9 mouse cellular contexts compared by ENCODE assay signal in genomic region chr15:30424290-30424689, GRCm38 (mm10).
DNase-seq lines count a peak whose midpoint lies in the region; ATAC-seq and TF ChIP-seq lines count a peak whose summit lies in the region.
"Had no signal": no experiment of that assay in that cellular context is flagged by ENCODE, and none has a peak within 500 bp of the region (broad histone marks: within the 10 kb centered on the region; RNA-seq: fewer than 3 reads in every experiment).

No protein-coding gene starts in this region.

- H3K27ac ChIP-seq in left cerebral cortex, adult 2 months: no peak overlapping the region
- no peak overlapping the region for H3K27ac ChIP-seq in hindbrain, postnatal 0 days
- no peak overlapping the region for H3K27ac ChIP-seq in limb, embryonic 10.5 days
- H3K27ac ChIP-seq: stomach, embryonic 15.5 days had no signal

- TF ChIP-seq CTCF in left cerebral cortex, adult 2 months (IDR thresholded peaks at IDR 0.05): peak; percentile 45
- peak; percentile 68 for TF ChIP-seq CTCF in hindbrain, postnatal 0 days (IDR thresholded peaks at IDR 0.05; ENCODE audit: low read depth)

- DNase-seq in left cerebral cortex, adult 2 months (ENCODE audit: extremely low spot score in 1 of 2, low spot score in 2 of 2): peak; percentile 18 to 32
- no peak for DNase-seq in left cerebral cortex, adult 8-10 months (ENCODE audit: low spot score in 2 of 2)
- DNase-seq in cerebellum, postnatal 25 days: peak; percentile 42 to 62
- peak; percentile 73 for DNase-seq in hindbrain, postnatal 0 days (ENCODE audit: low spot score)
- peak; percentile 73 for DNase-seq in retina, postnatal 1 day
- no peak for DNase-seq in limb, embryonic 10.5 days (ENCODE audit: low spot score)
- DNase-seq in ovary, postnatal 14 days (ENCODE audit: low spot score): no peak

- H3K4me1 ChIP-seq in hindbrain, postnatal 0 days (ENCODE audit: insufficient read depth, low read length): no peaks in the 10 kb centered on the region
- no peaks in the 10 kb centered on the region for H3K4me1 ChIP-seq in limb, embryonic 10.5 days
- H3K4me1 ChIP-seq: stomach, embryonic 15.5 days had no signal

- no peak overlapping the region for H3K4me3 ChIP-seq in left cerebral cortex, adult 2 months
- H3K4me3 ChIP-seq in hindbrain, postnatal 0 days (ENCODE audit: low read length): no peak overlapping the region
- no peak overlapping the region for H3K4me3 ChIP-seq in limb, embryonic 10.5 days
- H3K4me3 ChIP-seq: myocyte; stomach, embryonic 15.5 days had no signal

- WGBS in hindbrain, postnatal 0 days: 40% methylated on average over 9 of the region's 9 CpGs
- 70% methylated on average over 9 of the region's 9 CpGs for WGBS in limb, embryonic 10.5 days

- H3K9me3 ChIP-seq in hindbrain, postnatal 0 days (ENCODE audit: low read length): no peaks in the 10 kb centered on the region
- H3K9me3 ChIP-seq in limb, embryonic 10.5 days (replicated peaks): no peaks in the 10 kb centered on the region
- H3K9me3 ChIP-seq: stomach, embryonic 15.5 days had no signal

- H3K36me3 ChIP-seq in hindbrain, postnatal 0 days (ENCODE audit: insufficient read depth, low read length): no peaks in the 10 kb centered on the region
- H3K36me3 ChIP-seq in limb, embryonic 10.5 days: no peaks in the 10 kb centered on the region
- H3K36me3 ChIP-seq: stomach, embryonic 15.5 days had no signal

- H3K4me2 ChIP-seq in hindbrain, postnatal 0 days (ENCODE audit: low read depth, low read length): no peak overlapping the region
- H3K4me2 ChIP-seq: stomach, embryonic 15.5 days had no signal

- ATAC-seq in hindbrain, postnatal 0 days: peak; percentile 49; the same call in 1 of the 2 replicates

- no peaks in the 10 kb centered on the region for H3K27me3 ChIP-seq in hindbrain, postnatal 0 days (ENCODE audit: insufficient read depth, low read length)
- H3K27me3 ChIP-seq in limb, embryonic 10.5 days (ENCODE audit: low read depth, poor library complexity, severe bottlenecking): no peaks in the 10 kb centered on the region
- H3K27me3 ChIP-seq: stomach, embryonic 15.5 days had no signal

- H3K9ac ChIP-seq in hindbrain, postnatal 0 days (replicated peaks; ENCODE audit: low read length): no peak overlapping the region
- H3K9ac ChIP-seq: stomach, embryonic 15.5 days had no signal

- intact Hi-C loops in left cerebral cortex, adult 2 months (cut with DNase I): no loop called here

Comparison
In these comparisons a context has a peak if more than half of its experiments do, and no peak if none do; other contexts are left out.
1. DNase-seq: peak in left cerebral cortex, adult 2 months (2 of 2), cerebellum, postnatal 25 days (2 of 2), hindbrain, postnatal 0 days (single experiment) and retina, postnatal 1 day (single experiment); none in left cerebral cortex, adult 8-10 months (0 of 2), limb, embryonic 10.5 days (single experiment) and ovary, postnatal 14 days (single experiment).